Mouse (Mus musculus): ENCODE data around the gene Exd2. TPM values are rescaled to one million over a fixed set of nuclear protein-coding genes. Genes with fewer than 3 reads are reported as not detected.

Gene Exd2
- polyA plus RNA-seq, 1 experiment from 2014 or later: 6.6 TPM

GRCm38 (mm10) chr12:80525513-80525912, 62.6 kb downstream of the Exd2 start:
- Histone ChIP-seq H3K36me3 (no peaks in the 10 kb centered on the region), H3K27ac (no peak overlapping the region), H3K4me3 (replicated peaks) (no peak overlapping the region), H3K4me2 (no peak overlapping the region), H3K9ac (no peak overlapping the region), H3K27me3 (peaks cover 58% of the 10 kb centered on the region), H3K4me1 (replicated peaks) (no peaks in the 10 kb centered on the region), H3K9me3 (replicated peaks) (no peaks in the 10 kb centered on the region)
- no peak for DNase-seq
- WGBS (ENCODE audit: insufficient replicate concordance): 20% methylated on average over 7 of the region's 7 CpGs
- no peak for ATAC-seq (ENCODE audit: low read depth)

GRCm38 (mm10) chr12:80526511-80526910, 63.6 kb downstream of the Exd2 start:
- Histone ChIP-seq H3K4me1 (replicated peaks) (peaks cover 5% of the 10 kb centered on the region), H3K27ac (no peak overlapping the region), H3K9me3 (replicated peaks) (no peaks in the 10 kb centered on the region), H3K27me3 (peaks cover 53% of the 10 kb centered on the region), H3K4me3 (replicated peaks) (no peak overlapping the region), H3K4me2 (no peak overlapping the region), H3K36me3 (no peaks in the 10 kb centered on the region), H3K9ac (no peak overlapping the region)
- DNase-seq (no peak), ATAC-seq (ENCODE audit: low read depth) (no peak)
- WGBS (ENCODE audit: insufficient replicate concordance): 44% methylated on average over 2 of the region's 2 CpGs

DNA sequence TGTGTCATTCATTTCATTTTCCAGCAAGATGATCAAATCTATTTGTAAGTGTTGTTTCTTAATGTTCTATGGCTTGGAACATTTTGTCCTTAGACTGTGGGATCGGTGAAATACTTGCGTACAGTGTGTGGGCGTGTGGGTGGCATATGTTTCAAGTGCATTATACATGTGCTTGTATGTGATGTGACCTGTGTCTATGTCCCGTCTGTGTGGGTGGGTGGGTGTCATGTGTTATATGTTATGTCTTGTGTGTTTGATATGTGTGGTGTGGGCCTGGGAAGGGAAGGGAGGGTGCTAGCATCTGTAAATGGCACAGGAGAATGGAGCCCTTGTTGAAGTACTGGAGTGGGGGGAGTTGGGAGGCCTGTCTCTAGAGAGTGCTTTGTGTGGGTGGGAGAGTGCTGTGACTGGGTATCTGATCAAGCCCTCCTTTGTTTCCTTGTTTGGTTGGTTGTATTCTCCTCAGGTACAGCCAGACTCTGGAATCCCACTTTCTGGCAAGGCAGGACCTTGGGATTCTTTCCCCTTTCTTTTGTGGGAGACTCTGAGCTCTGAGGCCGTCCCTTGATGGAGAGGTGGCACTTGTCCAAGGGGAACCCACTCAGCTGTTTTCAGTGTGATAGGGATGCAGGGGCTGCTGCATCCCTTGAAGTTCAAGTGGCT, 65.0 kb downstream of the Exd2 start:
- ATAC-seq (ENCODE audit: low read depth) (no peak), DNase-seq (no peak)
- Histone ChIP-seq H3K4me1 (replicated peaks) (peaks cover 11% of the 10 kb centered on the region), H3K9ac (no peak overlapping the region), H3K4me3 (replicated peaks) (no peak overlapping the region), H3K4me2 (no peak overlapping the region), H3K9me3 (replicated peaks) (no peaks in the 10 kb centered on the region), H3K27ac (no peak overlapping the region), H3K27me3 (peaks cover 41% of the 10 kb centered on the region), H3K36me3 (no peaks in the 10 kb centered on the region)
- WGBS (ENCODE audit: insufficient replicate concordance): 69% methylated on average over 5 of the region's 5 CpGs

DNA sequence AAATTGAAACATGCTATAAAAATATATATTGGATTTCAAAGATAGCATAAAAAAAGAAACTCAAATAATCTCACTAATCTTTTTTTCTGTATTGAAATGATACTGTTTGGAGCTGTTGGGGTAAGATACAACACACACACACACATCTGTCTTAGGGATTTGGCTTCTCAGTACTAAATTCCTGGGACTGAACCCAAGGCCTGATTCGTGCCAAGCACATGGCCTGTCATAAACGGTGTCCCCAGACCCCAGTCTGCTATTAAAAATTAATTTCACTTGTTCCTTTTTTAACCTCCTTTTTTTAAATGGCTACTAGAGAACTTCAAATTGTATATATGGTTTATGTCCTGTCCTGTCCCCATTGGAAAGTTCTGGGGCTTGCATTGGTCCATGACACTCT, 67.2 kb downstream of the Exd2 start:
- Histone ChIP-seq H3K4me2 (no peak overlapping the region), H3K4me3 (replicated peaks) (no peak overlapping the region), H3K9me3 (replicated peaks) (no peaks in the 10 kb centered on the region), H3K27ac (no peak overlapping the region), H3K4me1 (replicated peaks) (peaks cover 11% of the 10 kb centered on the region), H3K27me3 (peaks cover 22% of the 10 kb centered on the region), H3K9ac (no peak overlapping the region), H3K36me3 (no peaks in the 10 kb centered on the region)
- DNase-seq: no peak
- 56% methylated on average over 2 of the region's 2 CpGs for WGBS (ENCODE audit: insufficient replicate concordance)
- no peak for ATAC-seq (ENCODE audit: low read depth)

DNA sequence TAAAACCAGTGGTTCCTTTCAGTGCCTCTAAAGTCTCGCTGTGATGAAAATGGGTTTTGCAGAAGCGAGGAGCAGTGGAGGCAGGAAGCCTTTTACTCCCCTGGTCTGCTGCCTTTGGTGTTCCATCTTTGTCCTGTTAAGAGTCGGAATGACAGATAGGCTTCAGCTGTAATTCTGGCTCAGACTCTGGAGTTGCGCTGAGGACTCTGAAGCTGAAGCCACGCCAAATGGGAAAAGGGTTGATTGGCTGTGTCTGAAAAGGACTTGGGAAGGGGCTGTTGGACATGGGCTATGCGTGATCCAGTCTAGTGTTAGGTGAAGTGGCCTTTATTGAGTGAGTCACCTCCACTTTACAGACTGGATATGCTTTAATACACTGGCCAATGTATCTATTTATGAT, 67.7 kb downstream of the Exd2 start:
- DNase-seq (no peak), ATAC-seq (ENCODE audit: low read depth) (no peak)
- no peaks in the 10 kb centered on the region for H3K9me3 ChIP-seq (replicated peaks)
- no peak overlapping the region for H3K27ac ChIP-seq
- H3K4me3 ChIP-seq (replicated peaks): no peak overlapping the region
- no peaks in the 10 kb centered on the region for H3K36me3 ChIP-seq
- H3K4me2 ChIP-seq: no peak overlapping the region
- WGBS (ENCODE audit: insufficient replicate concordance): 62% methylated on average over 6 of the region's 6 CpGs
- H3K27me3 ChIP-seq: peaks cover 17% of the 10 kb centered on the region; the same call in 1 of the 2 replicates
- H3K9ac ChIP-seq: no peak overlapping the region
- peaks cover 11% of the 10 kb centered on the region for H3K4me1 ChIP-seq (replicated peaks)

GRCm38 (mm10) chr12:80531585-80531984, 68.7 kb downstream of the Exd2 start:
- Histone ChIP-seq H3K4me1 (replicated peaks) (peaks cover 11% of the 10 kb centered on the region), H3K27ac (no peak overlapping the region), H3K4me3 (replicated peaks) (no peak overlapping the region), H3K36me3 (no peaks in the 10 kb centered on the region), H3K9ac (no peak overlapping the region), H3K27me3 (peaks cover 13% of the 10 kb centered on the region; the same call in 1 of the 2 replicates), H3K9me3 (replicated peaks) (no peaks in the 10 kb centered on the region), H3K4me2 (no peak overlapping the region)
- DNase-seq (peak; percentile 49), ATAC-seq (ENCODE audit: low read depth) (peak; percentile 90)
- WGBS (ENCODE audit: insufficient replicate concordance): 33% methylated on average over 10 of the region's 10 CpGs

- 50% methylated on average over 2 of the region's 2 CpGs for WGBS (ENCODE audit: insufficient replicate concordance)
- DNase-seq (no peak), ATAC-seq (ENCODE audit: low read depth) (no peak)
- no peak overlapping the region for H3K4me2 ChIP-seq
- no peak overlapping the region for H3K4me3 ChIP-seq (replicated peaks)
- H3K9me3 ChIP-seq (replicated peaks): no peaks in the 10 kb centered on the region
- H3K4me1 ChIP-seq (replicated peaks): peaks cover 11% of the 10 kb centered on the region
- no peak overlapping the region for H3K27ac ChIP-seq
- H3K9ac ChIP-seq: no peak overlapping the region
- H3K27me3 ChIP-seq: peaks cover 15% of the 10 kb centered on the region
- no peaks in the 10 kb centered on the region for H3K36me3 ChIP-seq
Measured at GRCm38 (mm10) chr12:80533876-80534275, 71.0 kb downstream of the Exd2 start.

DNA sequence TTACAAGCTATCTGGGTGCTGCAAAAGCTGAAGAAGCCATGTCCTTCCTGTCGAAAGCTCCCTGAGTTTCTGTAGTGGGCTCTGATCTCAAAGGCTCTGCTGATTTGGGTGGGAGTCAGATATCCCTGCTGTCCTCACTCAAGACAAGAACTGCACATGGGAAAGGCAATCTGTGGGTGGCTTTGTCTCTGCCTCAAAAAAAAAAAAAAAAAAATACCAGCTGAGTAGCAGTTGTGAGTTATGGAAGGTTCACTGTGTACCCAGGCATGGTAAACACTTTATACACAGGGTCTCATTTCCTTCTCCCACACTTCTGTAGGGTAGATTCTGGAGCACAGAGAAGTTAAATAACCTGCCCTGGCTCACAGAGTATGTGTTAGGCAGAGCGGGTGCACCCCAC, 74.4 kb downstream of the Exd2 start:
- Histone ChIP-seq H3K4me1 (replicated peaks) (no peaks in the 10 kb centered on the region), H3K9ac (no peak overlapping the region), H3K4me2 (no peak overlapping the region), H3K4me3 (replicated peaks) (no peak overlapping the region), H3K36me3 (no peaks in the 10 kb centered on the region), H3K27ac (no peak overlapping the region), H3K27me3 (peaks cover 10% of the 10 kb centered on the region; the same call in 1 of the 2 replicates), H3K9me3 (replicated peaks) (no peaks in the 10 kb centered on the region)
- DNase-seq (no peak), ATAC-seq (ENCODE audit: low read depth) (no peak)
- WGBS (ENCODE audit: insufficient replicate concordance): 59% methylated on average over 2 of the region's 2 CpGs

DNA sequence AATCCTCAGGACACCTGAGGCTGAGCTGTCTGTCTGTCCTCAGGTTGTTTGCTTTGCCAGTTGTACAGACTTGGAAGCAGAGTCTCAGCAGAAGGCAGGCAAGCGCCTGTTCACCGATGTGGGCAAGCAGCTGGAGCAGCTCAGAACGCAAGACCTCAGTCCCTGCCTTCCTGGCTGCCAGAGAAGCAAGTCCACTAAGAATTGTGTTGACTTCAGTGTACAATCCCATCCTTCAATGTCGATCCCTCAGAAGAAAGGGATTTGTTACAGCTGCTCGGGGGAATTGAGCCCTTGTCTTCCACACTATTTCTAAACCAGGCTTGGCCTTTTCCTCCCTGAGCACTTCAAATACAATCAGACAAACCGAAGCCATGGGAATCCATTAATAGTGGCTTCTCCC, 75.4 kb downstream of the Exd2 start:
- H3K36me3 ChIP-seq: no peaks in the 10 kb centered on the region
- no peak for DNase-seq
- H3K9me3 ChIP-seq (replicated peaks): no peaks in the 10 kb centered on the region
- no peak overlapping the region for H3K9ac ChIP-seq
- WGBS (ENCODE audit: insufficient replicate concordance): 57% methylated on average over 6 of the region's 6 CpGs
- no peak for ATAC-seq (ENCODE audit: low read depth)
- no peaks in the 10 kb centered on the region for H3K4me1 ChIP-seq (replicated peaks)
- no peak overlapping the region for H3K27ac ChIP-seq
- no peak overlapping the region for H3K4me3 ChIP-seq (replicated peaks)
- H3K4me2 ChIP-seq: no peak overlapping the region
- H3K27me3 ChIP-seq: peaks cover 10% of the 10 kb centered on the region; the same call in 1 of the 2 replicates

- ATAC-seq (ENCODE audit: low read depth): no peak
Measured at GRCm38 (mm10) chr12:80545310-80545709, 82.4 kb downstream of the Exd2 start.

GRCm38 (mm10) chr12:80549646-80550045, 86.8 kb downstream of the Exd2 start:
- WGBS (ENCODE audit: insufficient replicate concordance): 62% methylated on average over 11 of the region's 11 CpGs
- H3K9ac ChIP-seq: no peak overlapping the region
- H3K4me1 ChIP-seq (replicated peaks): no peaks in the 10 kb centered on the region
- H3K9me3 ChIP-seq (replicated peaks): no peaks in the 10 kb centered on the region
- no peaks in the 10 kb centered on the region for H3K36me3 ChIP-seq
- ATAC-seq (ENCODE audit: low read depth): no peak
- no peak overlapping the region for H3K27ac ChIP-seq
- DNase-seq: no peak
- no peak overlapping the region for H3K4me3 ChIP-seq (replicated peaks)
- no peak overlapping the region for H3K4me2 ChIP-seq
- peaks cover 19% of the 10 kb centered on the region for H3K27me3 ChIP-seq

More at GRCm38 (mm10) chr12:80545310-80545709, 82.4 kb downstream of the Exd2 start:
- Histone ChIP-seq H3K27me3 (peaks cover 20% of the 10 kb centered on the region), H3K4me1 (replicated peaks) (no peaks in the 10 kb centered on the region), H3K36me3 (no peaks in the 10 kb centered on the region), H3K4me2 (no peak overlapping the region), H3K27ac (no peak overlapping the region), H3K9ac (no peak overlapping the region), H3K4me3 (replicated peaks) (no peak overlapping the region), H3K9me3 (replicated peaks) (no peaks in the 10 kb centered on the region)
- WGBS (ENCODE audit: insufficient replicate concordance): 20% methylated on average over 4 of the region's 4 CpGs
- DNase-seq: no peak

Data from liver, embryonic 13.5 days (tissue).